Mouse (Mus musculus) adrenal gland, postnatal 25 days (tissue): ENCODE results near the gene Stk39. TPM values are rescaled to one million over a fixed set of nuclear protein-coding genes. Genes with fewer than 3 reads are reported as not detected.

ENCODE experiments used
- DNase-seq: peaks from one replicate; pipeline ENCODE4 v3.0.0; 2021; ENCODE audit warnings: mixed read lengths
- total RNA-seq: library from RNA; stranded (reverse); gene quantifications from 2 replicates; pipeline ENCODE4 v1.2.3, GENCODE M21; 2021

Gene Stk39
- total RNA-seq, 1 experiment from 2014 or later, result 68.8 TPM

DNA sequence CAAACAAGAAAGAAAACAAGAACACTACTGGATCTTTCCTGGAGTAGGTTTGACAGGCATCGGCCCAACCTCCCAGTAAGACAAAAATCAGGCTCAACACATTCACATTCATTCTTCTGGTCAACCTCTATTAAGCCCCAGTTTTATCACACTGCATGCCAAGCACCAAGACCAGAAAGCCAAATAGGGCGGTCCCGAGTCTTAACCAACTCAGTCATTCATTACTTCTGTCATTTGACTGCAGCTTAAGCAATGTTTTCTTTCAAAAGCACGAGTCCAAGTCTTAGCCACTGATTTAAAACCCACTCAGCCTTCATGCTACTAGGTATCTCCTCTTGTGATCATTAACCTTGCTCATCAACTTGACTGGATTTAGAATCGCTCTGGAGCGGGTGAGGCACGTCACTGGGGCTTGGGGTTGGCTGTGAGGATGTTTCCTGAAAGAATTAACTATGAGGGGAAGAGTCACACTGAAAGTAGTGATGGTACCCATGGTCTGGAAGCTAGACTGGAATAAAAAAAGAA lies 129.9 kb downstream of the Stk39 start:
- DNase-seq, result no peak

DNA sequence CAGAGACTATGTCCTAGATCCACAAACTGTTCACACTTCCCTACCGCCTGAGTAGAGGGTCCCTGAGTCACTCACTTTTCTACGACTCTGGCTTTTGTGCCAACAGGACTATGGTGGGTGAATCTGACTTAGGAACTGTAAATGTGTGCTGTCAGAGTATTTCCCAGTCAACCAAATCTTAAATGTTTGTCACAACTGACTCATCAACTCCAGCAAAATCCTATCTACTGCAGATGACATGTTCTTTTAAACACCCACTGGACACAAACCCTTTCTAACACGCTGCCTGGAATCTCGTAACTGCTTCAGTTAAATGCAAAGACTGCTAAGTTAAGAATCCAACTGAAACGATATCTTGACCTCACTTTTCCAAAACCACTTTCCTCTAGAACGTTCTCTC lies 135.2 kb downstream of the Stk39 start:
- no peak for DNase-seq

DNA sequence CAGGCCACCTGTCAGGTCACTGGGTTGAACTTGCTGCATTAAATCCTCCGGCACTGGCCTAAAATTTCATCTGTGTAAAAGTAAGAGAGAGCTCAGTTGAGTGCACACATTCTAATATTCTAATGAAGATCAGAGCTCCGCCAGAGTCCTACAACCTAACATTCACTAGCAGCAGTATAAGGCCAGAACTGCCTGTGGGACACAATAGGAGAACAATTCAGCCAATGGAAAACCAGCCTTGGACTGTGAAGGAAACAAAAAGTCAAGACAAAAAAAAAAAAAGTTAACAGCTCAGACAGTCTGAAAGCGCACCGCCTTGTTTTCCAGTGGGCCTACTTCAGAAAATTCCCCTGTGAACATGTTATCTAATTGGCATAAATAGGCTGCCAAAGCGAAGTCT lies 137.1 kb downstream of the Stk39 start:
- no peak for DNase-seq

DNA sequence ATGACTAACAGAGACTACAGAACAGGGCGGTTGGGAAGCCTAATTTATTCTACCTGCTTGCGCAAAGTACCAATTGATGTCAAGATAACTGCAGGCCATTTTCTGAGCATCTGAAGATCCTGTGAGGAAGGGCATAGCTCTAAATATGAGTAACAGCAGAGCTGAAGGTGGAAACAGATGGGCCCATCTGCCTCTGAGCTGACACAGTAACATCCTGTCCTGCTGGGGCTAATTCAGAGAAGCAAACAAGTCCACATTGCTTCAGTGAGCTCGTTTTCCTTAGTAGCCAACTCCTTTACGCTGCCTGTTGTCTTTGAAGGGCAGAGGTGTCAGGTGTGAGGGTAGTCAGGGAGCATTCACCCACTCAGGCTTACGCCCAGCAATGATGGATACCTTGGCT lies 146.8 kb downstream of the Stk39 start:
- DNase-seq, result no peak

DNA sequence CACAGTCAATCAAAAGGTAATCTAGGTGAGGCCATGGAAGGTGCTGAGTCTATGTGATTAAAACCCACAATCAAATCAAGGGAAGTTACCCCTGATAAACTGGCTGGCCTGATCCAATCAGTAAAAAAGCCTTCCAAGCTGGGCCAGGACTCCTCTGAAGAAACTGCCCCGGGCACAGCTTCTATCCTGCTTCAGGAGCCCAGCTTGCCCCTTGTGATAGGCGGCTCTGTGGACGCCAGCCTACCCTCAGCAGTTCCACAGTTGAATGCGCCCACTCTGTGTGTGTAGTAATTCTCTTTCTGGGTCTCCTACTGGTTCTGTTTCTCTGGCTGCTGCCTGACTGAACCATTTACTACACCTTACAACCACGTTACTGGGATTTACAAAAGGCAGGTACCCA lies 150.8 kb downstream of the Stk39 start:
- no peak for DNase-seq

DNA sequence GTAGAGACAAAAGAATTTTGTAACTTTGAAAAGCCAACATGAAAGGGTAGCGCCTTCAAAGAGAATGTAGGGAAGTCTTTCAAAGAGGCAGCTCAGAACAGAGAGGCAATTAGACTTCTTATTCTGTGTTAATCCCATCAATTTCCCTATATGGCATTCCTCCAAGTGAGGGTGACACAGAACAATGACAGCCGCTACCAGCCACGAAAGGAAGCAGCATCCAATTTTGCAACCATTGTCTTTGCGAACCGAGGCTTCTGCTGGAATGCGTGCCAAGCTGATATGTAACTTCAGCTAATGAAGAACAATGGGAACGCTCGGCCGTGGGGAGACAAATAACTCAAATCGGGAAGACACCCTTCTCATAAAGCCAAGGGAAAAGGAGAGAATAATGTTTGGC lies 151.4 kb downstream of the Stk39 start:
- no peak for DNase-seq

DNA sequence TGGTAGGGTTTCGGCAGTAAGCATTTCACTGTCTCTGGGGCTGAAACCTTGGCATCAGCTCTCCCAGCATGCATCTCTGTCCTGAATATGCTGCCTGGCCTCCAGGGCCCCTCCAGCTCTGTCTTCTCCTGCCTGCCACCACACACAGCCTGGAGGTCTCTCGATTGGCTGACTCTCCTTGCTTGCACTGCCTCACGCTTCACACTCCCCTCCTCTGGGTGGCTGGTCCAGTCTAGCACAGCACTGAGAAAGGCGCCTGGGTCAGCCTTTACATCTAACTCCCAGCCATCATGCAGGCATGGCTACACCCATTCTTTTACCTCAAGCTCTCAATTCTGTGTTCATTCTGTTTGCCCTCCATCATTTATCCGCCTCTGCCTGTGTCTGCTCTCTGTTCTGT lies 153.6 kb downstream of the Stk39 start:
- DNase-seq, result no peak

DNA sequence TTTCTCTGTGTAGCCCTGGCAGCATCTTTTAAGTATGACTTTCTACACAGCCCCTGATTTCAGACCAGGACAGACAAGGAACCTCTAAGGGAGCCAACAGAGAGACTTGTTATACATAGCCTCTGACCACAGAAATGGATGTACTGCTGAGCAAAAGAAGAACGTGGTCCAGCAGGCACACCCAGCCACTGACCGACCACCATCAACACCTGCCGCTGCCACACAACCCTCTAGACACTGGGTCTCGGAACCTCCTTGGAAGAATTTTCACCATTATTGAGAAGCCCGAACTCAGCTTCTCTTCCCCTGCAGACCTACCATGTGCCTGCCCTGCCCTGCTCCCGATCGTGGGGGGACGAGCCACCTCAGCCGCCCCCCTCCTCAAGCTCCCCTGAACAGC lies 154.2 kb downstream of the Stk39 start:
- DNase-seq, result no peak

DNA sequence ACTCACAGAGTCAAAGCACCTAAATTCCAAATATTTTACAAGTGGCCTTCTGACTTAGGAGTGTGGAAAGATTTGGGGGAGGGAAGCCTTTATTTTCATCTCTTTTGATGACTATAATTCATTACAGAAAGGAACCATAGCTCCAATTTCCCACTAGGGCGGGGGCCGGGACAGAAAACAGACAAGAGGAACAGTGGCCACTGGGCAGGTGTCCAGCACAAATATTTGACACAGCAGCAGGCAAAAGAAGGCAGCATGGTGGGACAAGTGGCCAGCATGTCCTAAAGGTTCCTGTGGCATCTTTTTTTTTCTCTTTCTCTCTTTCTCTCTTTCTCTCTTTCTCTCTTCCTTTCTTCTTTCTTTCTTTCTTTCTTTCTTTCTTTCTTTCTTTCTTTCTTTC lies 154.6 kb downstream of the Stk39 start:
- DNase-seq, result no peak

DNA sequence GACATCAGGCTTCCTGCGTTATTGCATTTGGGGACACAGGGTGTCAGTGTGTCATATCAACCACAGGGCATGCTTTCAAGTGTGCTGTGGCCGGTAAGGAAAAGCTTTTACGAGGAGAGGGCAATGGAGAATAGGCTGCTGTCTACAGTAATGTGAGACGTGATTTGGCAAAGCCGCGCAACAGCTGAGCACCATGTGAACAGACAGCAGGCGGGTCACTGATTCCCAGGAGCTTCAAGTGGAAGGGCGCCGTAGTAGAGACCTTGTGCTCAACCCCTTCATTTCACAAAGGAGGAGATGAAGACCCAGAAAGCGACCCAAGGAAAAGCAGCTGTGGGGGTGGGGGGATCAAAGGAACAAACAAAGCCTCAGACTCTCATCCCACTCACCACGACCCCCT lies 156.8 kb downstream of the Stk39 start:
- DNase-seq, result no peak

DNA sequence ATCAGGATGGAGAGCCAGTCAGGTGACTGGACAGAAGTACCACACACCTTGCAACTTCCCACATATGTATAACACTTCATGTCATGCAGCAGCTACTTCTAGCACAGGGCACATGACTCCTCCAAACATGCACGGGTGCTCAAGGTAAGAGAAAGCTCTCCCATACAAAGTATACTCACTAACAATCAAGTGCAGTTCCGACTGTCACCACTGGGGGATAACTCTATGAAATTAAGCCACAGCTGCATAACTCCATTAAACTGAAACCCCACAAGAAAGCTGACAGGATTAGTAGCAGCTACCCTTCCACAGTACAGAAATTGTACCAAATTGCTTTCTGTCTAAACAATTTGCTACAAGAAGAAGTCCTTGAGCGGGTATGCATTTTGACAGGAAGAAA lies 161.9 kb downstream of the Stk39 start:
- no peak for DNase-seq

DNA sequence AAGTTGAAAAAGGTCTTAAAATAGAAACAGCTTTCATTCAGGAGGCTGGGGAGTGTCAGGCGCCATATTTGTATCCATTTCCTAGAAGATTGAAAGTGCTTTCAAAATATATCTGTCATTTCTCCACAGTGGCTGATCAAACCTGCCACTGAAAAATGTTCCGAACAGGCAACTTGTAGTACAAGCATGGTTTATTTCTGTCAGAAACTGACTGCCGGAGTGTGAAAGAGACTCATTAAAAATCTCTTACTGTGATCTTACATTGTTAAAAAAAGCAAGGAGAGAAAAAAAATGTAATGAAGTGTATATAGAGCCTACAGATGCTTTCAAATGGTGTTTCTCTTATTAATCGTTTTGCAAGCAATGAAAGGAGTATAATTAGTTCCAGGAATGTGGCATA lies 165.5 kb downstream of the Stk39 start:
- no peak for DNase-seq

DNA sequence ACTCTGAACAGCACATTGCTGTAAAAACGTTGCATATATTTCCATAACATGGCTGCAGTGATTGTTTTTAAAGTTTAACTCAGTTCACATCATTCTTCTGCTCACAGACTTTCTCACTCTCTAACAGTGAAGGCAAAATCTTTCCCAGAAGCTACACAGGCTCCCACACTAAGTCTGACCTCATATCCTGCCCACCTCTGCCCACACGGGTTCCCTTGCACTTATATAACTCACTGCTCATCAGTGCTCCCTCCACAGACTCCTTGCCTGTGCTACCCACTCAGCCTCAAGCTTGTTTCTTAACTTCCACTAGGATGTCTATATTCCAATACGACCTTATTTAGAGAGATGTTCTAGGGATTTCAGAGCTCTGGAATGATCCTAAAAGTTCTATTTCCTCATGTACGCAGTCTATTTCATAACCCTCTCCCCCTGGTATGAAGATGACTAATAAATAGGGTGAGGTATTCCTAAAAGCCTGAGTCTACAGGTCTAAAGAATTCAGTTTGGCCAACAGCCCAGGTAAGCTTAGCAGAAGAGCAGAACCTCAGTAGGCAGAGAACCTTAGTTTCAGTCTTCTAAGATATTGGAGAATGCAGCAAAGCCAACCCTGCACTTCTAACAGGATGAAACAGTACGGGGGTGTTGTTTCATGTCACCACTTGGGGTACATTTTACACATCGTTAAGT lies 167.2 kb downstream of the Stk39 start:
- no peak for DNase-seq

DNA sequence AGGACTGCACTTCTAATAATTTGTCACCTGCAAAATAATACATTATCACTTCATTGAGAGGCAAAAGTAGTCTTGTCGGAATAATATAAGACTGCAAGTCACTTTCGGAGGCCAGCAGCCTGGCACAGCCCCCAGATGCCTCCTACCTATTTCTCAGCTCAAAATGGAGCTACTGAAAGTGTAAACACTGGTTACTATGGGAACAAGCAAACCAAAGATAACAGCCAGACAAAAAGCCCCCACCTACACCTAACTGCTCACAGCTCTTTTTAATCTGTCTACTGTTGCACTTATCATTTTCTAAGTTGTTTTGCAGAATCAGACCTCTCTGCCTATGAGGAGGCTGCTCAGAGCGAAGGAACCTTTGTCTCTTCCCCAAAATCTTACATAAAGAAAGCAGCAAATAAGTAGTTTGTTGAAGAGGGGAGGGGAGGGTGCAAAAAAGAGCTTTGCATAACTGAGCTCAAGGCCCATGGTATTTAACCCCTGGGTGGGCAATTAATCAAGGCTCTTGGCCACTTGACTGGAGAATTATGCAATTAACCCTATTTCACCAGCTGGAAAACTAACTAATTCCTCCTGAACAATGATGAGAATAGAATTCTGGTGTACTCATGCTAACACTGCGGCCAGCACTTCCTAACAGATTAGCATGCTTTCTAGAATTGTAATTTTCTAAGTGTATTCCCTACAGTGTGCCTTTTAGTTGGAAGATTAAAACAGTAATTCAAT lies 170.1 kb downstream of the Stk39 start:
- DNase-seq, result no peak

DNA sequence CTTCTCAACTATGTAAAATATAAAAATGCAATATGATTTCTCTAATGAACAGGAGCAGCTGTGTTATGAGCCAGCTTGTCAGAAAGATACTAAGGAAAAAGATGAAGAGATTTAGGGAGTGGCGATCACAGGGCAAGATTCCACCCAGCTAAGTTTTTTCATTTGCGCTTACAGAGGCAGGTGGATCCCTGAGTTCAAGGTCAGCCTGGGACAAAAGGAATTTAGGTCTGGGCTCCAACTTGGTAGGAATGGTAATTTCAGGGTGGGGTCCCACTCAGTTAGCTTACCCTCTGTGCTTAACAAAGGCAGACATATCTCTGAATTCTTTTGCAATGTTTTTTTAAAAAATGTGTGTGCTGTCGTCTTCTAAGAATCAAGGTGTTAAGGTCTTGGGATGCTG lies 173.7 kb downstream of the Stk39 start:
- no peak for DNase-seq

DNA sequence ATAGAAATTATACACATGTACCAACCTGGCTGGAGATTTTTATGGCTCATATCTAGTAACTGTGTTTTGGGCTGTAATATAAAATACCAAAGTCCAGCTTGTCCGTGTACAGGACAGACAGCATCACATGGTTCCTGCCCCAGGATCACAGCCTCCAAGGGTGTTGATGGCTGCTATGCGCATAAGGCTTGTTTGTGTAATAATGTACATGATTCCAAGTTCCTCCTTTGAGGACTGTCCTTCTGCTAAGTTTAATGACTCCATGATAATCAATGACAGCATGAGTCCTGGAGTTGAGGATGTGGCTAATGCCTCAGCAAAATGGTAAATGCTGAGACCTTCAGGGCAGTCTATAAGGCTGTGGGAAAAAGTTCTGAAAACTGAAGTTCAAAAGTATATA lies 174.1 kb downstream of the Stk39 start:
- DNase-seq, result no peak

DNA sequence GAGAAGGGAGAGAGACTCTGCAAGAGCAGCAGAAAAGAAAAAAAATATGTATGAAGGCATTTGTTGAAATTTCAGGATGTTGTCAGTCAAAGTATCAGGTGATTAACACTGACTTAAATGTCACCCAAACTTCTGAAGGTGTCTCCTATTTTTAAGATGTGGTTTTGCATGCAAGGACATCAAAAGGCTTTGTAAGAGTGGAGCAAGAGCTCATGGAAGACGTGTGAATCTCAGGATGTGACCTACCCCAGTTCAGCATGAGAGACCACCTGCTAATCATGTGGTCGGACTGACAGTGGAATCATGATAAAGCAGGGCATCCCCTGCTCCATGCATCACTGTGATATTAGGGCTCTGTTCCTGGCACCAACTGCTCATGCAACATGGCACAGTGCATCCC lies 175.3 kb downstream of the Stk39 start:
- no peak for DNase-seq

DNA sequence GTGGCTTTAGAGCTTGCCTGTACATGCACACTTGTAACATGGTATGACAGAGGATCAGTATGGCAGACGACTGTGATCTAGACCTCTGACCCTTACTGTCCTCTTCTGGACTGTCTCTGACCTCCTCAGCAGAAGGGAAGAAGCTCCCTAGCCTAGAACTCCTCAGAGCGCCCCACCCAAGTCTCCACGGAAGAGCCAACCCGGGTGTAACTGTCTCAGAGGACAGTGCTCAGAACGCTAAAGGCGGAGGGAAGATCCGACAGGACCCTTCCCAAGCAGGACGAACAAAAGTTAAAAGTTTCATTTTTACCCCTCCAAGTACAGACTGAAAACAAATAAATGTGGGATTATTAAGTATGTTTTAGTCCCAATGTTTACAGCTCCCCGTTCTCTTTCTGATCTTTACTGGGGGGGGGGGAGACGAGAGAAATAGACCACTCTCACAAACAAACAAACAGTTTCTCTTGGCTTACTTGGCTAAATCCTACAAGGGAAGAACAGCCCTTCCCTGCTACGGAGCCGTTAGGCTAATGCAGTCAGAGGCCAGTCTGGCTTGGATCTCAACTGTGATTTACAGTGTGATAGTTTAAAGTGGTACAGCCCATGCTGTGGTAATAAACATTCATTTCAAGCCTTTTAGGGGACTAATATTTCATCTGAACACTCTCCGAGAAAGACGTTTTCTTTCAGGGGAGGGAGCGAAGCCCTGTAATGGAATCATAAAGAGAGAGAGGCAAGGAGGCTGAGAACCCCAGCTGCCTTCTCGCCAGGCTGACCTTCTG lies 179.3 kb downstream of the Stk39 start:
- no peak for DNase-seq

DNA sequence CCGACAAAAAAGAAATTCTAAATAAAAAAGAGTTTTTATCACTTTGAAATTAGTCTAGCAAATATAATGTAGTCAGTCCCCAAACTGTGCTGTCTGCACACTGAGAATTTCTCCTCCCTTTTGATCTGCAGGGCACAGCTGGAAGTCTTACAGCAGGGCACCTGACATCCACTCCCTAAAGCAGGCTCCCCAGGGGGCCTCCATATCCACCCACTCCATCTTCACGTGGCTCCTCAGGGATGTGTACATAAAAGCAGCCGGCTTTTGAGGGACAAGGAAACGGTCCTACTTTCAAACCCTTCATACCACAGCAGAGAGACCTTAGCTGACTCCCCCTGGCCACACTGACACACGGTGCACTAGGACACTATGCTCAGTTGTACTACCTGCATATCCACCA lies 180.2 kb downstream of the Stk39 start:
- DNase-seq, result no peak

DNA sequence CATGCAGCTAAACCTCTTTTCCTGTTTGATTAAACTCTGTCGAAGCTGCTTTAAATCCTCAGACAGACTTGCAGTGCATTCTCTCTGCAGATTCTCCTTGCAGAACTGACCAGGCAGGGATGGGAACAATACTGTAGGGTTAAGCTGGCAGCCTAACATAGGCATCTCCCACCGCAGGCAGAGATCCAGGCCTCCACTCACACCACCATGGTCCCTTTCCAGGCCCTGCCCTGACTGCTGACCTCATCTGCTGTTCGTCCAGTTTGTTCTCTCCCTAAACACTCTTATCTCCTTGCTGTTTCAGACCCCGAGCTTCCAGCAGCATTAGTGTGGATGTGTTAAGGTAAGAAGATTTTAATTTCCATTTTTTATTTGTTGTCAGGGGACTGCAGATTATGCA lies 182.1 kb downstream of the Stk39 start:
- no peak for DNase-seq

DNA sequence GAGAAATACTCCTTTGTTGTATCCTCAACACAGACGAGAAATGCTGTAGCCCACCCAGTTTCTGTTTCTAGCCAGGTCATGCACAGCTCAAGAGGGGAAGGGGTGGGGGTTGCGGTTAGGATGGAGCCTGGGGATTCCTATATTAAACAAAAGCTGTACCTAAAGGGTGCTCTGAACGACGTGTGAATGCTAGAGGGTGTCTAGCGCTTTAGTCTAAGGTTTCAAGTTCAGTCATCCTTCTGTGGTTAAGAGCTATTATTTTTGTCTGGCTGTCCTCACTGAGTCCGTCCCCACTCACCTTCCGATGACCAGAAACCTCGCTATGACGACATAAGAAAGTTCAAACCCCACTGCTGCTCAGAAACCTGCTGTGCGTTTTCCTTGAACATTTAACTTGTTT lies 182.9 kb downstream of the Stk39 start:
- DNase-seq, result no peak

DNA sequence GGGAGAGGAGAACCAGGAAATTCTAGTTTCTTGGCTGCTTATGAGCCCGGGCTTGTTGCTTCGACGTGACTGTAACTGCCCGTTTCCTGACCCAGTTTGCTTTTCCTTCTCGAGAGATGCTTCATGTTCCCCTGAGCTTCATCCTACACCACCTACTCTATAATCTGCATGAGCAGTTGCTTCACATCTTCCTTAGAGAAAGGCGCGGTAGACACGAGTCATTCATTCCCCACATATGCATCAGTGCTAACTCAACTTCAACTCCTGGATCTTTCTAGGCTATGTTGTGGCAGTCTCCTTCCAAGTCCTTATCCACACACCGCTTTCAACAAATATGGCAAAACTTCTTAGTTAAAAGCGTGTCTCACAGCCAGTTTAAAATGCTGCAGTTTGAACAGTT lies 184.0 kb downstream of the Stk39 start:
- DNase-seq, result no peak

DNA sequence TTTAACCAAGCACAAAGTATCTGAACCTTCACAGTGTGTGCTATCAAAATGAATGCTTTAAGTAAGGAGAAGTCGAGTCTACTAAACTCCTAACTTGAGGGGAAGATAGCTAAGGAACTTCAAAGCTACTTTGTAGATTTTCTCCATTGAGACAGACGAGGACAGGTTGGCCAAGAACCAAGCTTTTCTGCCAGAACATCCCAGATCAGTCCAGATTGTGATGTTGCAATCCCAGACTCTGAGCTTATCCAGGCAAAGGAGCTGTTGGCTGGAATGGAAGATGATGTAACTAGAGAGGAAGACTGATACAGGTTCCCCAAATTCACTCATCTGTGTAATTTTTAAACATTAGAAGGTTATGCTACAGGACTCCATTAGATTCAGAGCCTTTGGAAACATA lies 187.7 kb downstream of the Stk39 start:
- no peak for DNase-seq
